Mouse (Mus musculus) fibroblast of lung, adult 2 months (primary cell): ENCODE results near the gene Bex6.

Experiments used
- DNase-seq: peaks from one replicate; pipeline ENCODE4 v3.0.0-alpha.2; 2011; ENCODE audit warnings: low read depth

Bex6 gene

GRCm38 (mm10) chr16:32179333-32179901 is at the start of gene Bex6:
Gene Bex6, plus strand, starts transcription at chr16:32179823.
- no peak for DNase-seq

- DNase-seq, result no peak
Measured at GRCm38 (mm10) chr16:32130190-32130826, 49.3 kb upstream of the Bex6 start.

- DNase-seq, result no peak
Measured at GRCm38 (mm10) chr16:32133148-32133547, 46.5 kb upstream of the Bex6 start.

- DNase-seq, result no peak
Measured at GRCm38 (mm10) chr16:32135842-32136357, 43.7 kb upstream of the Bex6 start.

- no peak for DNase-seq
Measured at GRCm38 (mm10) chr16:32138954-32139353, 40.7 kb upstream of the Bex6 start.

- DNase-seq, result no peak
Measured at GRCm38 (mm10) chr16:32143766-32144165, 35.9 kb upstream of the Bex6 start.

GRCm38 (mm10) chr16:32144592-32144991 is 35.0 kb upstream of the Bex6 start:
- DNase-seq, result no peak

GRCm38 (mm10) chr16:32147589-32148207 is 31.9 kb upstream of the Bex6 start:
- DNase-seq, result no peak

- DNase-seq, result no peak
Measured at GRCm38 (mm10) chr16:32153976-32154375, 25.6 kb upstream of the Bex6 start.

GRCm38 (mm10) chr16:32154437-32154836 is 25.2 kb upstream of the Bex6 start:
- no peak for DNase-seq

- no peak for DNase-seq
Measured at GRCm38 (mm10) chr16:32156719-32157118, 22.9 kb upstream of the Bex6 start.

GRCm38 (mm10) chr16:32157369-32157768 is 22.3 kb upstream of the Bex6 start:
- no peak for DNase-seq

- no peak for DNase-seq
Measured at GRCm38 (mm10) chr16:32158966-32159365, 20.7 kb upstream of the Bex6 start.

- no peak for DNase-seq
Measured at GRCm38 (mm10) chr16:32160742-32161323, 18.8 kb upstream of the Bex6 start.

GRCm38 (mm10) chr16:32163392-32163791 is 16.2 kb upstream of the Bex6 start:
- no peak for DNase-seq

- no peak for DNase-seq
Measured at GRCm38 (mm10) chr16:32163891-32164290, 15.7 kb upstream of the Bex6 start.

GRCm38 (mm10) chr16:32164396-32165027 is 15.1 kb upstream of the Bex6 start:
- DNase-seq, result no peak

- DNase-seq, result no peak
Measured at GRCm38 (mm10) chr16:32165281-32165821, 14.3 kb upstream of the Bex6 start, which contains the start of gene Nrros. Gene Nrros, minus strand, starts transcription at chr16:32165594.

- no peak for DNase-seq
Measured at GRCm38 (mm10) chr16:32167819-32168545, 11.6 kb upstream of the Bex6 start.

- DNase-seq, result no peak
Measured at GRCm38 (mm10) chr16:32171031-32171731, 8.4 kb upstream of the Bex6 start.

GRCm38 (mm10) chr16:32173401-32173800 is 6.2 kb upstream of the Bex6 start:
- no peak for DNase-seq
